Mouse (Mus musculus) liver, embryonic 11.5 days (tissue): ENCODE measurements around the gene Shc1. TPM values are rescaled to one million over a fixed set of nuclear protein-coding genes. Genes with fewer than 3 reads are reported as not detected.

Experiments
- ATAC-seq: fragments of 200-750 bp; cut with Nextera tagmentation; replicated peaks from 2 replicates; pipeline ENCODE4 v1.8.0; 2017; ENCODE audit warnings: moderate number of reproducible peaks, mild to moderate bottlenecking, moderate TSS enrichment, moderate library complexity; ENCODE audit not compliant: low FRiP score
- DNase-seq: peaks from one replicate; pipeline ENCODE4 v3.0.0-alpha.2; 2017; ENCODE audit warnings: low spot score
- H3K27ac ChIP-seq: fragments of 300-500 bp; sonication (generic); 2 replicates; pipeline ENCODE4 v1.5.1; 2014; ENCODE audit warnings: mild to moderate bottlenecking, low read depth, low read length, control low read depth
- H3K27me3 ChIP-seq: fragments of 300-500 bp; sonication (generic); replicated peaks from 2 replicates; pipeline ENCODE4 v1.6.1; 2014; ENCODE audit warnings: low read length, mixed read lengths; ENCODE audit not compliant: control insufficient read depth, insufficient read depth
- H3K36me3 ChIP-seq: fragments of 300-500 bp; sonication (generic); 2 replicates; pipeline ENCODE4 v1.6.1; 2014; ENCODE audit warnings: mild to moderate bottlenecking, low read length, moderate library complexity, mixed read lengths; ENCODE audit not compliant: control insufficient read depth, insufficient read depth
- H3K4me1 ChIP-seq: fragments of 300-500 bp; sonication (generic); replicated peaks from 2 replicates; pipeline ENCODE4 v1.6.1; 2014; ENCODE audit warnings: low read length, mixed read lengths; ENCODE audit not compliant: control insufficient read depth, insufficient read depth
- H3K4me2 ChIP-seq: fragments of 300-500 bp; sonication (generic); 2 replicates; pipeline ENCODE4 v1.6.1; 2014; ENCODE audit warnings: mild to moderate bottlenecking, control low read depth, moderate library complexity
- H3K4me3 ChIP-seq: fragments of 300-500 bp; sonication (generic); 2 replicates; pipeline ENCODE4 v1.5.1; 2014; ENCODE audit warnings: low read depth, low read length, control low read depth
- H3K9ac ChIP-seq: fragments of 300-500 bp; sonication (generic); 2 replicates; pipeline ENCODE4 v1.6.1; 2014; ENCODE audit warnings: low read depth, low read length, control low read depth
- H3K9me3 ChIP-seq: fragments of 300-500 bp; sonication (generic); 2 replicates; pipeline ENCODE4 v1.6.1; 2016; ENCODE audit warnings: low read length, inconsistent platforms, mixed read lengths; ENCODE audit not compliant: control insufficient read depth
- WGBS: fragments of 180-500 bp; shearing (Covaris S2); extraction: QIAGEN DNeasy Blood & Tissue Kit; methylation state at CpG from one replicate; pipeline ENCODE4 v1.1.7; 2014; 5-methylcytosine and 5-hydroxymethylcytosine counted together
- polyA plus RNA-seq: library from polyadenylated mRNA; unstranded; fragments of >200 nt; fragmentation: Nextera tagmentation; extraction: Ambion mirVana; gene quantifications from 2 replicates; pipeline ENCODE4 v1.2.1, GENCODE M21; 2014

The Shc1 gene
- polyA plus RNA-seq, 1 experiment from 2014 or later, result 75.6 TPM

DNA sequence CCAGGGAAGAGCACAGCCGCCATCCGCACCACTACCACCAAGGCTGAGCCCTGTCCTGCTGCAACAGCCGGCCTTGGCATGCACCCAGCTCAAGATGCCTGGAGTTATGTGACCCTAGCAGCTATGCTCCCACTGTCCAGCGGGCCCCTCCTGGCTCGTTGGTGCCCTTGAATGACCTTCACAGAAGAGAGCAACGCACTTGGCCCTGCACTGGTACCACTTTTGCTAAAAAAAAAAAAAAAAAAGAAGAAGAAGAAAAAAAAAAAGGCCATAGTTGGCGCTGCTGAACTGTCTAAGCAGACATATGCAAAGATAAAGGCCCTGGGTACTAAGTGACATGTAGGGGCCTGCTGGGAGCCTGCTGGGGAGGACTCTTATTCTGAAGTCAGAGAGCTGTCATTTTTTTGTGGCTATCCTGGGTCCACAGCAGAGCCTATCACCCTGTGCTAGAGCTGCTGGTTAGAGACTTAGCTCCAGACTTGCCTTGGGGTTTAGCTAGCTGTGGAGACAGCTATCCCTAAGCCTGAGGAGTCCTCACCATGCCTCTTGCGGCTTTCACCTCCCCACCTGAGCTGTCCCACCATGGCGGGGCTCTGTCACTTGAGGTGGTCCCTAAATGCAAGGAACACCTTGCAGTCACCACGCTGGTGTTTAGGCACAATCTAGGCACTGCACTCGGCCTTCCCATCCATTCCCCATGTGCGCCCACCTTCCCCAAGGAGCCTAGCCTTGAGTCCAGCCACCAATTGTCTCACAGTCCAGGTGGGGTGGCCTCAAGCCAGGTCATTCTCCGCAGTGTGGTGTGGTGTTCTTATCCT is 30.7 kb downstream of the Shc1 start:
- H3K4me2 ChIP-seq, result peak overlapping the region; percentile 55
- ATAC-seq (peak; percentile 89), DNase-seq (peak; percentile 46)
- H3K9ac ChIP-seq, result peak overlapping the region; percentile 42
- peaks cover 17% of the 10 kb centered on the region for H3K4me1 ChIP-seq
- peak overlapping the region; percentile 79 for H3K27ac ChIP-seq
- 45% methylated on average over 13 of the region's 13 CpGs for WGBS
- H3K4me3 ChIP-seq, result peak overlapping the region; percentile 28
- H3K27me3 ChIP-seq, result no peaks in the 10 kb centered on the region
- H3K36me3 ChIP-seq, result no peaks in the 10 kb centered on the region
- H3K9me3 ChIP-seq, result no peaks in the 10 kb centered on the region

DNA sequence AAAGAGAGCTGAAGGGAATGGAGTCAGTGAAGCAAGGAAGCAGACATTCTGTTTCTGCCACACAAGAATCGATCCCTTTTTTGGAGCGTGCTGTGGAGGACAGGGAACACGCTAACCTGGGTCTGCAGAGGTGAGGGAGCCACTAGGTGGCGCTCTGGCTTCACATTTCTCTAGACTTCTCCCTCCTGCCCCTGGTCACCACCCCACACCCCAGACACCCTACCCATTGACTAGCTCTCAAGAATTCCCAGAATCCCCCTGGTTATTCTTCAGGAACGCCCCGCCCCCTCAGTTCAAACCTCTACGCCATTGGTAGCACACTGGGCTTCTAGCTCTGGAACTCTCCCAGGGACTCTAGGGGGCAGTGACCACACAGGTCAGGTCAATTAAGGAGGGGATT is 31.3 kb downstream of the Shc1 start:
- Histone ChIP-seq H3K9ac (peak overlapping the region; percentile 42; the same call in 1 of the 2 replicates), H3K4me3 (peak overlapping the region; percentile 28; the same call in 1 of the 2 replicates), H3K27ac (peak overlapping the region; percentile 79), H3K4me2 (peak overlapping the region; percentile 55), H3K36me3 (no peaks in the 10 kb centered on the region), H3K27me3 (no peaks in the 10 kb centered on the region), H3K4me1 (peaks cover 17% of the 10 kb centered on the region), H3K9me3 (no peaks in the 10 kb centered on the region)
- 32% methylated on average over 7 of the region's 7 CpGs for WGBS
- ATAC-seq (peak; percentile 78), DNase-seq (peak; percentile 63)

DNA sequence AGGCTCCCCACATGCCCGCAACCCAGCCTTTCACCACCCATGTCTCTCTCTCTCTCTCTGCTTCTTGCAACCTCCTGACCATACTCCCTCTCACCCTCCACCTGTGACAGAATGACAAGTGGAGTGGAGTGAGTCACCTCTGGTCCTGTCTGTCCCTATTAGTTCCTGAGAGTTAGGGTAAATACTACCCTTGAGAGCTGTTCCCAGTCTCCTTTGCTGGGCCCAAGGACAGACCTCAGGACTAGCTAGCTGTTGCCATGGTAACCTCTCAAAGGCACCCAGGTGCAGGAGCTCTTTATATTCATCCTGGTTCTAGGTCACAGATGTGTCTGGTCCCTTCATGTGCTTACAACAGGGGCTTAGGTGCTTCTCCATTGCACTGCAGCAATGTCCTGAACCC is 33.7 kb downstream of the Shc1 start:
- Histone ChIP-seq H3K4me3 (no peak overlapping the region), H3K36me3 (no peaks in the 10 kb centered on the region), H3K9ac (no peak overlapping the region), H3K9me3 (no peaks in the 10 kb centered on the region), H3K27me3 (no peaks in the 10 kb centered on the region), H3K4me2 (no peak overlapping the region), H3K27ac (no peak overlapping the region), H3K4me1 (peaks cover 18% of the 10 kb centered on the region)
- WGBS, result 76% methylated on average over 1 of the region's 1 CpGs
- DNase-seq (no peak), ATAC-seq (no peak)

DNA sequence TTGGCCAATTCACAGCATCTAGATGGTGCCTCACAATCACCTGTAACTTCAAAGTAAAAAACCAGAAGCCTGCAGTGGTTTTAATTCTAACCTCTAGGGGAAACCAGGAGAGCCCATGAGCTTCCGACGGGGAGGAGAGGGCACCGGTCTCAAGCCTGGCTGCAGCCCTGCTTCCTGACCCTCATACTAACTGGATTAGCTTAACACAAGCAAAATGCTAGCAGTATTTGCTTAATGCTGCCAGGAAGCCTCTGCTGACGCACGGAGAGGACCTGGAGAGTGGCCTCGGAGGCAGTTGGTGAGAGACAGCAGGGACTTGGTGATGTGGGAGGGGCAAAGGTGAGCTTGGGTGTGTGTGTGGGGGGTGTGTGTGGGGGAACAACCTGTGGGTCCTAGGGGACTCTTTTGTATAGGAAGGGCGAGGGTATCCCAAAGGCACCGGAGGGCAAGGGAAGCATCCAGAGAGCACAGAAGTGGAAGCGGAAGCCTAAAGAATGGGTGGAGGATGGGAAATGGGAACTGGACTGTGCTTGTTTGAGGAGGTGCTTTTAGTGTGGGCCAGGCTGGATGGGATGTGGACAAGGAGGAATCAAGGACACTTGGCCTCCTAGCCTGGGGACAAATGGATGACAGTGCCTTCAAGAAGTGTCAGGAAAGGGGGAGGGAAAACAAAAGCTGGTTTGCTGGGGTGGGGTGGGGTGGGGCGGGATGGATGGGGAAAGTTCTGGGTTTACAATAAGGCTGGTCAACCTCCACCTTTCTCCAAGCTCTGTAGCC is 36.3 kb downstream of the Shc1 start, which contains the start of gene Pmvk:
Gene Pmvk, plus strand, starts transcription at position 141 of the 777 bp plus-strand sequence.
- no peak within 1 kb of the TSS for H3K4me3 ChIP-seq
- no peaks in the 10 kb centered on the region for H3K9me3 ChIP-seq
- no peaks in the 10 kb centered on the region for H3K36me3 ChIP-seq
- H3K4me2 ChIP-seq, result no peak within 1 kb of the TSS
- H3K4me1 ChIP-seq, result peaks cover 17% of the 10 kb centered on the region
- H3K27ac ChIP-seq, result no peak within 1 kb of the TSS
- WGBS, result 61% methylated on average over 10 of the region's 10 CpGs
- H3K9ac ChIP-seq, result no peak within 1 kb of the TSS
- ATAC-seq (no peak), DNase-seq (no peak)
- no peaks in the 10 kb centered on the region for H3K27me3 ChIP-seq

DNA sequence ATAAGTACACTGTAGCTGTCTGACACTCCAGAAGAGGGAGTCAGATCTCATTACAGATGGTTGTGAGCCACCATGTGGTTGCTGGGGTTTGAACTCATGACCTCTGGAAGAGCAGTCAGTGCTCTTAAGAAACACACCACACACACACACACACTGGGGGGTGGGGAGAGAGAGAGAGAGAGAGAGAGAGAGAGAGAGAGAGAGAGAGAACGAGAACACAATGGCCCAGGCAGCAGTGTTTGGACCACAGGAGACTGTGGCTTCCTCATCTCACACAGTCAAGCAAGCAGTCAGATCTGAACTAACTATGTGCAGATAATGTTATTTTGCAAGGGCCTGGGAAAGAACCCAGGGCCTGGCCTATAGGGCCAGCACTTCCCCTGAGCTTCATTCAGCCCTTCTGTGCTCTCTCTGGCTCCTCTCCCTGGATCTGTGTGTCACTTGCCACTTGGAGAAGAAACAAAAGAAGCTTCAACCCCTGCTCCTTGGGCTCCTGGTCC is 37.6 kb downstream of the Shc1 start:
- Histone ChIP-seq H3K9ac (no peak overlapping the region), H3K36me3 (no peaks in the 10 kb centered on the region), H3K4me3 (no peak overlapping the region), H3K4me1 (peaks cover 19% of the 10 kb centered on the region), H3K27ac (no peak overlapping the region), H3K9me3 (no peaks in the 10 kb centered on the region), H3K4me2 (no peak overlapping the region), H3K27me3 (no peaks in the 10 kb centered on the region)
- 55% methylated on average over 1 of the region's 1 CpGs for WGBS
- ATAC-seq (no peak), DNase-seq (no peak)

DNA sequence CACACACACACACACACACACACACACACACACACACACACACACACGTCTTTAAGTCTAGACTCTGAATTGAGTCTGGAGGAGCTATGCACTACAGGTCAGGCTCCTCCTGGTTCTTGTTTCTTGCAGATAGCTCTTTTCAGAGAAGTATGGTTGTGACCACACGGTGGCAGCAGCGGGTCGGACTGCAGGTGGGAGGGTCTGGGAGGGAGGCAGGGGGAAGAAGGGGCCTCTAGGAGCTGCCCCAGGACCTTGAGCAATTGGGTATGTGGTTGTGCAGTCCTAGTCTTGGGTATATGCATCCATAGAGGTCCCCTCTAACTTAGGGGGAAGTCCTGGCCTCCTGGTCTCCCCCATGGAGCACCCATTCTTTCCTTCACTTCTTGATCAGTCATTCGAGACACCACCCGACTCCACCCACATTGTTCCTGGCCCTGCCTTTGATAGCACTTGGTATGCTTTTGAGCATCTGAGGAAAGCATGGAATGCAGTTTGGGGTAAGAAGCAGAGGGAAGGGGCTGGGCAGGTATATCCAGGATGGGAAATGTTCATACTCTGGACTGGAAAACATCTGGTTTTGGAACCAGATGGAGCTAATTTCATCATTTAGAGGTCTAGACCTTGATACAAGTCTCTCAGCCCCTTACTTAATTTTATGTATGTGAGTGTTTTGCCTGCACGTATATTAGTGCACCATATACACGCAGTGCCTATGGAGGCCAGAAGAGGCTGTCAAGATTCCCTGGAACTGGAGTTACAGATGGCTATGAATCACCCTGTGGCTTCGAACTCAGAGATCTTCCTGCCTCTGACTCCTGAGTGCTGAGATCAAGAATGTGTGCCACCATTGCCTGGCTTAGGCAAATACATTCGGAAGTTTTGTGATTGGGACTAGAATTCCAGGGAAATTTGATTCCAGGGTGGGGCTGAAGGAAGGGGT is 38.8 kb downstream of the Shc1 start:
- ATAC-seq (peak; percentile 46), DNase-seq (peak; percentile 84)
- H3K4me2 ChIP-seq, result peak overlapping the region; percentile 24
- peaks cover 15% of the 10 kb centered on the region for H3K4me1 ChIP-seq
- 38% methylated on average over 10 of the region's 10 CpGs for WGBS
- no peak overlapping the region for H3K27ac ChIP-seq
- H3K9ac ChIP-seq, result no peak overlapping the region
- no peaks in the 10 kb centered on the region for H3K9me3 ChIP-seq
- H3K36me3 ChIP-seq, result no peaks in the 10 kb centered on the region
- no peaks in the 10 kb centered on the region for H3K27me3 ChIP-seq
- H3K4me3 ChIP-seq, result no peak overlapping the region

DNA sequence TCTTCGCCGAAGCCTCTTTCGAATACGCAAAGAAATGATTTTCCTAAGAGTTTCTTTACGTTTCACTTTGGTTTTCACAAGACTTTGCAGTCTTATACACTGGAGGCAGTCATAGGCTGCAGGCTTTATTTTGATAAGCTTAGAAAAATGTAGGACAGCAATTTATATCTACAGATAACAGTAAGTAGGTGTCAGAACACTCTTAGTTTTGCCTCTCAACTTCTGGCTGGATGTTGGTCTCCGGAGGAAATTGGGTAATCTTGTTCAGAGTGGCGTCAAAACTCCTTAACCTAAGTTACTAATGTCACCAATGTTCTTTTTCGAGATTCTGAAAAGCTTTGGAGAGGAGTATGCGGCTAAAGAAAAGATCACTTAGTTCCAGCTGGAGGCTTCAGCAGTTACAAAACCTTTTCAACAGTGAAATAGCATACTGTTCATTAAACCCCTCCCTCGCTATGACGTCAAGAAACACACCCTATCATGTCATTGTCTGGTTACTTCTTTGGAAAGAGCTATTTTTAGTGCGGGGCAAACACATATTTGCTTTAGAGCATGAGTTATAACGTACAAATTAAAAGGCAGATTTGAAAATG is 40.2 kb downstream of the Shc1 start:
- DNase-seq (no peak), ATAC-seq (peak; percentile 71)
- Histone ChIP-seq H3K27ac (peak overlapping the region; percentile 36), H3K4me1 (peaks cover 15% of the 10 kb centered on the region), H3K36me3 (no peaks in the 10 kb centered on the region), H3K27me3 (no peaks in the 10 kb centered on the region), H3K9ac (no peak overlapping the region), H3K9me3 (no peaks in the 10 kb centered on the region), H3K4me2 (peak overlapping the region; percentile 87), H3K4me3 (peak overlapping the region; percentile 77)
- WGBS, result 50% methylated on average over 13 of the region's 13 CpGs
